Mouse (Mus musculus): Measurements from ENCODE around the gene Gnb1.

GRCm38 (mm10) chr4:155469590-155470262 is 21.4 kb upstream of the Gnb1 start:
- TF ChIP-seq CTCF (IDR thresholded peaks at IDR 0.05; ENCODE audit: extremely low read depth, insufficient read depth, insufficient read length, insufficient replicate concordance) = no peak
- no peak for TF ChIP-seq POLR2A (IDR thresholded peaks at IDR 0.05; ENCODE audit: low read depth, low read length)

Data from spleen, adult 2 months (tissue).